Mouse (Mus musculus): ENCODE results near the gene Kdm1a.

GRCm38 (mm10) chr4:136524309-136524708 lies 78.2 kb downstream of the Kdm1a start:
- TF ChIP-seq GATA1 (IDR thresholded peaks at IDR 0.05; ENCODE audit: low read length) (no peak), TAL1 (IDR thresholded peaks at IDR 0.05; ENCODE audit: low read length) (no peak)
